Mouse (Mus musculus) C2C12 (cell line): ENCODE data around the gene Myg1. TPM values are rescaled to one million over a fixed set of nuclear protein-coding genes. Genes with fewer than 3 reads are reported as not detected.
"Not testable (repeated sequence)": the region's sequence is repeated elsewhere in the genome, so short reads cannot be mapped to it uniquely, and the experiment has no call there.

ENCODE experiments used
- H3K27me3 ChIP-seq: one replicate; pipeline ENCODE4 v1.6.1; 2011; ENCODE audit not compliant: control insufficient read depth, insufficient read depth, insufficient read length
- H3K36me3 ChIP-seq: one replicate; pipeline ENCODE4 v1.6.1; 2011; ENCODE audit not compliant: control insufficient read depth, insufficient read depth
- H3K4me3 ChIP-seq: one replicate; pipeline ENCODE4 v1.5.1; 2011; ENCODE audit warnings: mild to moderate bottlenecking, control low read depth; ENCODE audit not compliant: poor library complexity, insufficient read depth, severe bottlenecking
- H3K79me2 ChIP-seq: one replicate; pipeline ENCODE4 v1.6.1; 2011; ENCODE audit not compliant: control insufficient read depth, insufficient read depth
- H3K79me3 ChIP-seq: one replicate; pipeline ENCODE4 v1.6.1; 2011; ENCODE audit warnings: low read depth, control low read depth
- H3ac ChIP-seq: one replicate; pipeline ENCODE3; 2011; ENCODE audit warnings: low read depth; ENCODE audit not compliant: control insufficient read depth, insufficient read length
- CEBPB ChIP-seq: IDR thresholded peaks from one replicate; pipeline ENCODE4 v1.6.1; 2011; ENCODE audit warnings: low read depth, mild to moderate bottlenecking, control low read depth, moderate library complexity
- CTCF ChIP-seq: IDR thresholded peaks from one replicate; pipeline ENCODE4 v1.5.1; 2011; ENCODE audit not compliant: control insufficient read depth, insufficient read depth, insufficient read length
- FOSL1 ChIP-seq: IDR thresholded peaks from one replicate; pipeline ENCODE4 v1.8.0; 2011; ENCODE audit warnings: mild to moderate bottlenecking, low read length; ENCODE audit not compliant: poor library complexity, insufficient read depth, severe bottlenecking
- MAX ChIP-seq: IDR thresholded peaks from one replicate; pipeline ENCODE4 v1.6.1; 2011; ENCODE audit warnings: mild to moderate bottlenecking, control low read depth
- MYOD1 ChIP-seq: IDR thresholded peaks from one replicate; pipeline ENCODE4 v1.6.1; 2011; ENCODE audit warnings: low read depth; ENCODE audit not compliant: control insufficient read depth, insufficient read length
- MYOG ChIP-seq: IDR thresholded peaks from one replicate; pipeline ENCODE4 v1.6.1; 2011; ENCODE audit not compliant: control insufficient read depth, insufficient read length; ENCODE audit errors: extremely low read depth
- USF1 ChIP-seq: IDR thresholded peaks from one replicate; pipeline ENCODE4 v1.6.1; 2011; ENCODE audit warnings: low read depth, mild to moderate bottlenecking, control low read depth, moderate library complexity
- polyA plus RNA-seq: library from polyadenylated mRNA; unstranded; fragments of >200 nt; fragmentation: generic; extraction: Trizol; gene quantifications from one replicate; pipeline ENCODE4 v1.2.1, GENCODE M21; 2012; ENCODE audit warnings: missing spikeins

Myg1 gene
- polyA plus RNA-seq, 1 experiment = 152 TPM

- Histone ChIP-seq H3K79me2 (peaks cover 31% of the 10 kb centered on the region), H3K36me3 (peaks cover 80% of the 10 kb centered on the region)
- H3ac ChIP-seq = not testable (repeated sequence)
These were observed 4.4 kb downstream of the Myg1 start for GRCm38 (mm10) chr15:102335925-102336324.

GRCm38 (mm10) chr15:102336946-102337345, 5.4 kb downstream of the Myg1 start:
- Histone ChIP-seq H3K4me3 (no peak overlapping the region), H3K79me3 (peaks cover 23% of the 10 kb centered on the region), H3K27me3 (no peaks in the 10 kb centered on the region), H3K36me3 (peaks cover 90% of the 10 kb centered on the region), H3ac (no peak overlapping the region), H3K79me2 (peaks cover 27% of the 10 kb centered on the region)
- TF ChIP-seq MAX (no peak), MYOD1 (no peak), CEBPB (no peak), CTCF (no peak), MYOG (no peak), USF1 (no peak), FOSL1 (no peak)

More at GRCm38 (mm10) chr15:102335925-102336324, 4.4 kb downstream of the Myg1 start:
- not testable (repeated sequence) for H3K27me3 ChIP-seq, H3K4me3 ChIP-seq
- peak; percentile 18 for TF ChIP-seq MAX
- peaks cover 25% of the 10 kb centered on the region for H3K79me3 ChIP-seq

GRCm38 (mm10) chr15:102339612-102340011, 8.1 kb downstream of the Myg1 start:
- no peak for TF ChIP-seq USF1
- TF ChIP-seq MYOG = no peak
- TF ChIP-seq FOSL1 = no peak
- TF ChIP-seq MYOD1 = no peak
- TF ChIP-seq MAX = no peak
- TF ChIP-seq CEBPB = no peak
- no peak for TF ChIP-seq CTCF
- peaks cover 92% of the 10 kb centered on the region for H3K36me3 ChIP-seq

GRCm38 (mm10) chr15:102341580-102341979, 10.1 kb downstream of the Myg1 start:
- Histone ChIP-seq H3K79me3 (peaks cover 4% of the 10 kb centered on the region), H3K79me2 (peaks cover 14% of the 10 kb centered on the region), H3K4me3 (no peak overlapping the region), H3K27me3 (no peaks in the 10 kb centered on the region), H3K36me3 (peaks cover 98% of the 10 kb centered on the region), H3ac (no peak overlapping the region)
- TF ChIP-seq CTCF (peak; percentile 51), USF1 (no peak), MYOD1 (no peak), MAX (peak; percentile 66)

More at GRCm38 (mm10) chr15:102339612-102340011, 8.1 kb downstream of the Myg1 start:
- Histone ChIP-seq H3K79me2 (no peaks in the 10 kb centered on the region), H3K27me3 (no peaks in the 10 kb centered on the region), H3ac (no peak overlapping the region), H3K4me3 (no peak overlapping the region), H3K79me3 (no peaks in the 10 kb centered on the region)

GRCm38 (mm10) chr15:102344490-102344889, 13.0 kb downstream of the Myg1 start:
- H3K36me3 ChIP-seq = peaks cover 89% of the 10 kb centered on the region
- no peaks in the 10 kb centered on the region for H3K27me3 ChIP-seq
- no peak overlapping the region for H3ac ChIP-seq
- no peak overlapping the region for H3K4me3 ChIP-seq
- TF ChIP-seq CEBPB (no peak), MYOD1 (no peak), MAX (no peak)
- H3K79me3 ChIP-seq = peaks cover 11% of the 10 kb centered on the region
- H3K79me2 ChIP-seq = peaks cover 36% of the 10 kb centered on the region

- TF ChIP-seq MAX = no peak
- no peak for TF ChIP-seq MYOD1
- TF ChIP-seq CTCF = no peak
- no peak for TF ChIP-seq USF1
- no peak for TF ChIP-seq CEBPB
- no peak for TF ChIP-seq MYOG
- TF ChIP-seq FOSL1 = no peak
- Histone ChIP-seq H3K79me2 (peaks cover 45% of the 10 kb centered on the region), H3ac (no peak overlapping the region), H3K79me3 (peaks cover 19% of the 10 kb centered on the region), H3K27me3 (no peaks in the 10 kb centered on the region), H3K4me3 (no peak overlapping the region), H3K36me3 (peaks cover 71% of the 10 kb centered on the region)
These were observed 14.9 kb downstream of the Myg1 start for GRCm38 (mm10) chr15:102346444-102346843.
